Mouse (Mus musculus) stomach, embryonic 16.5 days (tissue): Measurements from ENCODE around the gene Ccnl2. TPM values are rescaled to one million over a fixed set of nuclear protein-coding genes. Genes with fewer than 3 reads are reported as not detected.
A peak's percentile ranks its signal among the peaks of the same experiment; 100 is the strongest.

Experiments used
- ATAC-seq: fragments of 200-750 bp; cut with Nextera tagmentation; 2 replicates; pipeline ENCODE4 v1.8.0; 2017; ENCODE audit warnings: moderate number of reproducible peaks, moderate TSS enrichment; ENCODE audit not compliant: insufficient read depth, low FRiP score
- H3K27ac ChIP-seq: fragments of 300-500 bp; sonication (generic); 2 replicates; pipeline ENCODE4 v1.5.1; 2014; ENCODE audit warnings: low read length
- H3K27me3 ChIP-seq: fragments of 300-500 bp; sonication (generic); 2 replicates; pipeline ENCODE4 v1.6.1; 2014; ENCODE audit warnings: low read length, control low read depth, mixed read lengths; ENCODE audit not compliant: control insufficient read depth, insufficient read depth
- H3K36me3 ChIP-seq: fragments of 300-500 bp; sonication (generic); 2 replicates; pipeline ENCODE4 v1.6.1; 2014; ENCODE audit warnings: low read length; ENCODE audit not compliant: control insufficient read depth, insufficient read depth
- H3K4me1 ChIP-seq: fragments of 300-500 bp; sonication (generic); 2 replicates; pipeline ENCODE4 v1.6.1; 2014; ENCODE audit warnings: low read length, control low read depth, mixed read lengths; ENCODE audit not compliant: control insufficient read depth, insufficient read depth
- H3K4me2 ChIP-seq: fragments of 300-500 bp; sonication (generic); 2 replicates; pipeline ENCODE4 v1.6.1; 2014; ENCODE audit warnings: low read depth, low read length, mixed read lengths
- H3K4me3 ChIP-seq: fragments of 300-500 bp; sonication (generic); replicated peaks from 2 replicates; pipeline ENCODE4 v1.5.1; 2014; ENCODE audit warnings: mild to moderate bottlenecking, low read length
- H3K9ac ChIP-seq: fragments of 300-500 bp; sonication (generic); 2 replicates; pipeline ENCODE4 v1.6.1; 2014; ENCODE audit warnings: low read length
- H3K9me3 ChIP-seq: fragments of 300-500 bp; sonication (generic); replicated peaks from 2 replicates; pipeline ENCODE4 v1.6.1; 2016; ENCODE audit warnings: low read length, control low read depth; ENCODE audit not compliant: control insufficient read depth
- WGBS: fragments of 180-500 bp; shearing (Covaris S2); extraction: QIAGEN DNeasy Blood & Tissue Kit; methylation state at CpG from one replicate; pipeline ENCODE4 v1.1.7; 2014; 5-methylcytosine and 5-hydroxymethylcytosine counted together
- polyA plus RNA-seq: library from polyadenylated mRNA; unstranded; fragments of >200 nt; fragmentation: Nextera tagmentation; extraction: Ambion mirVana; gene quantifications from 2 replicates; pipeline ENCODE4 v1.2.1, GENCODE M21; 2015

Ccnl2 gene
- 173 and 181 TPM in 2 replicates for polyA plus RNA-seq

DNA sequence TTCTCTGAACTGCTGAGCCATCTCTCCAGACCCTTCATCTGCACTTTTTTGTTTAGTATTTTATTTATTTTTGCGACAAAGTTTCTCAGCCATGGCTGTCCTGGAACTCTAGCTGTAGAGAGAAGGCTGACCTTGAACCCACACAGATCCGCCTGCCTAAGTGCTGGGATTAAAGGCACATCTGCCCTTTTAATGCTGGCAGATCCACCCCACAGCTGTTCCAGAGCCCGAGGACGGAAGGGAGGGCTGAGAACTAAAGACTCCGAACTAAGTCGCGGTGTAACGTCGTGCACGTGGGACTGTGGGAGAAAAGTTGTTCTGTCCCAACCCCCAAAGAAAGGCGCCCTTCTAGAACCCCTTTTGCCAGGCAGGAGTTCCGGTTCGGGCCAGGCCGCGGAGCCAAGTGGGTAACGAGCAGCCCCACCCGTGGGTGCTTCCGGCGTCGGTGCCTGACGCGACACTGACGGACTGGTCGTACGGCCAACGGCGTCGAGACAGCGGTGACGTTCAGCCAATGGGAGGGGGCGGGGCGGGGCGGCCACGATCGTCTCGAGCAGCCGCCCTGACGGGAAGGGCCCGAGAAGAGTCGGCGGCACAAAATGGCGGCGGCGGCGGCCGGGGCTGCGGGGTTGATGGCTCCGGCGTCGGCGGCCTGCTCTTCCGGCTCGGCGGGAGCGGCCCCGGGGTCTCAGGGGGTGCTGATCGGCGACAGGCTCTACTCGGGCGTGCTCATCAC, at the start of gene Ccnl2:
Ccnl2 (plus strand) TSS at position 561 of the 736 bp plus-strand sequence.
- WGBS, result under 1% methylated on average over 52 of the region's 60 CpGs
- H3K4me3 ChIP-seq, result peak within 1 kb of the TSS; percentile 98
- H3K9me3 ChIP-seq, result no peaks in the 10 kb centered on the region
- H3K27ac ChIP-seq, result peak within 1 kb of the TSS; percentile 97
- ATAC-seq, result peak; percentile 99
- peak within 1 kb of the TSS; percentile 89 for H3K4me2 ChIP-seq
- peaks cover 16% of the 10 kb centered on the region for H3K4me1 ChIP-seq
- H3K27me3 ChIP-seq, result no peaks in the 10 kb centered on the region
- H3K9ac ChIP-seq, result peak within 1 kb of the TSS; percentile 99
- peaks cover 33% of the 10 kb centered on the region for H3K36me3 ChIP-seq

DNA sequence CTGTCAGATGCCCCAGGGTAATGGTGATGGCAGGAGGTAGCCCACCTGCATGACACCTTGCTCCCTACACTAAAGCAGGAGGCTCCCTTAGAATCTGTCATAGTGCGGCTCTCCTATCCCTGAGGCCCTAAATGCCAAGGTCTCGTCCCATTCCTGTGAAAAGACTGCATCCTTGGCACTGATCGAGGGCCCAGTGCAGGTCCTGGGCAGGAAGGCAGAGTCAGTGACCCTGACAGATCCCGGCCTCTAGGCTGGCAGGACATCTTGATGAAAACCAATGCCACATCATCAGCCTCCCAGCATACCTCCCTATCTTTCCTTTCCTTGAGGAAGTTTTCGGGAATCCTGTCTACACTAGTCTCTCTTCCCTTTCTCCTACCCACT, 42.8 kb upstream of the Ccnl2 start:
- Histone ChIP-seq H3K4me3 (peak overlapping the region; percentile 48), H3K9ac (peak overlapping the region; percentile 79), H3K27me3 (no peaks in the 10 kb centered on the region), H3K27ac (0 out of 2 replicates have a peak overlapping the region, but pooled peaks have one; percentile 70), H3K4me1 (peaks cover 12% of the 10 kb centered on the region), H3K9me3 (no peaks in the 10 kb centered on the region), H3K36me3 (no peaks in the 10 kb centered on the region), H3K4me2 (peak overlapping the region; percentile 81)
- no peak for ATAC-seq
- 66% methylated on average over 5 of the region's 5 CpGs for WGBS

DNA sequence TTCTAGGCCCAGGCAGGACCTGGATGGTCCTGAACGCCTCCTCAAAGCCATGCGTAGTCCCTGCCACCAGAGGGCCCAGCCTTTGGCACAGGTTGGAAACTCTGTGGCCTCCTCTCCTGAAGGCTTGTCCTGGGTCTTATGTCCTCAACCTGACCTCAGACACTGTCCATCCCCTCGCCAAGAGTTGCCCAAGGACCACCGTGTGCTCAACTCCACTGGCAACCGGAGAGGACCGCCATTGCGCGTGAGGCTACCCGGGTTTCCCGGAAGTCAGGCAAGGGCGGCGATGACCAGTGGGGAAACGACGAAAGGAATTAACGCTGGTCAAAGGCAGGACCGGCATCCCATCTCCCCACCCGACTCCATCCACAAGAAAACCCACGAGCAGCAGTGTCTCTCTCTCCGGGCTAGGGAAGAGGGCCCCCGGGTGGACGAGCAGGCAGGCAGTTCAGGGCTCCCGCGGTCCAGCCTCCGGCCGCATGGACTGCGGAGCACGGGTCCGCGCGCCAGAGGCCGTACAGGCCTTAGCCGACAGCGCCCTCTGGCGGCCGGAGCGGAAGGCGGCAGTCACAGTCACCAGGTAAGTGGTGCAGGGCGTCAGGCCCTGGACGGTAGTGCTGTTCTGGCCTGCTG, 42.3 kb upstream of the Ccnl2 start:
- under 1% methylated on average over 39 of the region's 39 CpGs for WGBS
- peak overlapping the region; percentile 81 for H3K4me2 ChIP-seq
- ATAC-seq, result peak; percentile 88

DNA sequence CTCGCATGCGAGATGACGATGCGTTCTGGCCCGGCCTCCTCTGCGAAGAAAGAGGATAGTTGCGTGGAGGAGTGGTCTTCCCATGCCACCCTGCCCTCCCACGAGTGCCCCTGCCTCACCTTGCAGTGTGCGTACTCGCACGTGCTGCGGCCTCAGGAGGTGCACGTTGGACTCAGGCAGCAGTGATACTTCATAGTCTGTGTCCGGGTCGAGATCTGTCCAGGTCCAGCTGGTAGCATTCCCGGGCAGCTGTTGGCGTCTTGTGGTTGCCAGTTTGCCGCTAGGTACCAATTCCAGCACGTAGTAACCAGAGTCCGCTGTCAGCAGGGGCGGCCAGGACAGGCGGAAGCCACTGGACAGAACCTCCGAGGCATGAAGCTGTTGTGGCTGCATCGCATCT, 41.7 kb upstream of the Ccnl2 start:
- Histone ChIP-seq H3K4me3 (peak overlapping the region; percentile 48), H3K4me2 (peak overlapping the region; percentile 81), H3K27me3 (no peaks in the 10 kb centered on the region), H3K9me3 (no peaks in the 10 kb centered on the region), H3K9ac (peak overlapping the region; percentile 79), H3K36me3 (no peaks in the 10 kb centered on the region), H3K4me1 (peaks cover 20% of the 10 kb centered on the region), H3K27ac (no peak overlapping the region)
- ATAC-seq, result no peak
- 37% methylated on average over 24 of the region's 24 CpGs for WGBS

More for the DNA sequence above, 42.3 kb upstream of the Ccnl2 start:
- Histone ChIP-seq H3K36me3 (no peaks in the 10 kb centered on the region), H3K4me3 (peak overlapping the region; percentile 48), H3K27me3 (no peaks in the 10 kb centered on the region), H3K27ac (peak overlapping the region; percentile 70), H3K9ac (peak overlapping the region; percentile 79), H3K4me1 (peaks cover 14% of the 10 kb centered on the region), H3K9me3 (no peaks in the 10 kb centered on the region)

DNA sequence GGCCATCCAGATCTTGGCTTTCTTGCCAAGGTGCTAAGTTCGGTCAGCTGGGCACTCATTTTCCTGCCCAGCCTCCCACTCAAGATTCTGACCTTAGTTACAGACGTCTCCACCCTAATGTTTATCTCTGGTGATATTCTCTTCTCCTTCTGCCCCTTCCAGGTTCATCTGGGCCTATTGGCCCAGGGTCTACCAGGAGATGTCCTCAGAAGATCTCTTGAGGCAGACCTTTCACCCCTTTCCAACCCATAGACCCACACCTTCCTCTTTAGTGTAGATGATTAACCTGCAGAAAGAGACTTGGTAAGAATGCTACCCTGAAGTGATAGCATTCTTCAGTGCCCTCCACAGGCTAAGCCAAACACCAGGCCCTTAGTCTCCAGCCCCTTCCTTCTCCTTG, 40.6 kb upstream of the Ccnl2 start:
- no peaks in the 10 kb centered on the region for H3K36me3 ChIP-seq
- WGBS, result 79% methylated on average over 2 of the region's 2 CpGs
- H3K4me3 ChIP-seq, result no peak overlapping the region
- no peaks in the 10 kb centered on the region for H3K27me3 ChIP-seq
- H3K4me2 ChIP-seq, result no peak overlapping the region
- no peak for ATAC-seq
- no peak overlapping the region; the same call in 1 of the 2 replicates for H3K9ac ChIP-seq
- no peaks in the 10 kb centered on the region for H3K9me3 ChIP-seq
- H3K4me1 ChIP-seq, result peaks cover 28% of the 10 kb centered on the region
- H3K27ac ChIP-seq, result no peak overlapping the region

DNA sequence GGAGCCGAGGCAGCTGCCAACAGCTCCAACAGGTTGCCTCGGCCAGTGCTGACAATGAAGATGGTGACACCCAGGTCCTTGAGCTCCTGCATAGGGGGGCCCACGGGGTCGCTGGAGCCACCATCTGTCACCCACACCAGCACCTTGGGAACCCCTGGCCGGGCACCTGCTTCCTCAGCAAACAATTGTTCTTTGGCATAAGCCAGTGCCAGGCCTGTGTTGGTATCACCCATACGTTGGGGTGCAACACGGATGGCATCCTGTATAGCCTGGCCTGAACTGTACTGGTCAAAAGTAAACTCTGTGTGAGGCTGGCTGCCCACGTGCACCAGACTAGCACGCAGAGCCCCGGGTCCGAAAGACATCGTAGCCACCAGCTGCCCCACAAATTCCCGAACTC, 39.5 kb upstream of the Ccnl2 start:
- peak overlapping the region; percentile 92; the same call in 1 of the 2 replicates for H3K4me2 ChIP-seq

DNA sequence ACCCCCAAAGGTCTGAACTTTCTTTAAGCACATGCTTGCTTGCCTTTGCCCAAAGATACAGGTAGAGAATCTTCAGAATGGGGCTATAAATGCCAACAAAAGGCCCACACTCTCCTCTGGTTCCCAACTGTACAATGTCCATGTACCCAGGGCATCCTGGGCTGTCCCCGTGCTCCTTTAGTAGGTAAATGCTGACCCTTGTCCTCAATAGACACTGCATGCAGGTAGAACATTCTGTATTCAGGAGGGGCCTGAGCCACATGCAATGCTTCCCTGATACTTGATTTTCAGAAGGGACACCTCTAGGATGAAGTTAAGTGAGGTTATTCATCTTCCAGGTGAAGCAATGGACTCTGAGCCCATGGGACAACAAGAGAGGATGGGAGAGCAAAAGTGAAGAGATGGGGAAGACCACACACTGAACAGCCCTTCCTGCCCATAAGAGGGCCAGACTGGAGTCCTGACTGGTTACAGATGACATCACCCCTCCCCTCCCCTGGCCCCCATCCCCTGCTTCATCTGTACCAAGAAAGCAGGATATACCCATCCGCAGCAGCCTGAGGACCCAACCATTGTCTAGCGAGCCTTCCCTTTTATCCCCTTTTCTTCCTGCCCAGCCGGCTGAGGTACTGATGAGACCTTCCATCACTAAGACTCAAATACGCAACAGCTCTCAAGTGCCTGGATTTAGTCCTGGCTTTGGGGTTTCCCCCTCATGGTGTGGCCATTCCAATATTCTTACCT, 38.8 kb upstream of the Ccnl2 start:
- H3K4me2 ChIP-seq, result peak overlapping the region; percentile 92
- H3K4me1 ChIP-seq, result peaks cover 35% of the 10 kb centered on the region
- H3K9me3 ChIP-seq, result no peaks in the 10 kb centered on the region
- H3K36me3 ChIP-seq, result no peaks in the 10 kb centered on the region
- H3K4me3 ChIP-seq, result peak overlapping the region; percentile 58
- H3K9ac ChIP-seq, result peak overlapping the region; percentile 74
- peak overlapping the region; percentile 94; the same call in 1 of the 2 replicates for H3K27ac ChIP-seq
- H3K27me3 ChIP-seq, result no peaks in the 10 kb centered on the region
- 37% methylated on average over 5 of the region's 5 CpGs for WGBS
- no peak for ATAC-seq

More for the DNA sequence above, 39.5 kb upstream of the Ccnl2 start:
- H3K9ac ChIP-seq, result 0 out of 2 replicates have a peak overlapping the region, but pooled peaks have one; percentile 74
- no peaks in the 10 kb centered on the region for H3K36me3 ChIP-seq
- 84% methylated on average over 13 of the region's 13 CpGs for WGBS
- H3K9me3 ChIP-seq, result no peaks in the 10 kb centered on the region
- no peak for ATAC-seq
- peaks cover 32% of the 10 kb centered on the region for H3K4me1 ChIP-seq
- 0 out of 2 replicates have a peak overlapping the region, but pooled peaks have one; percentile 58 for H3K4me3 ChIP-seq
- no peaks in the 10 kb centered on the region for H3K27me3 ChIP-seq
- no peak overlapping the region for H3K27ac ChIP-seq

DNA sequence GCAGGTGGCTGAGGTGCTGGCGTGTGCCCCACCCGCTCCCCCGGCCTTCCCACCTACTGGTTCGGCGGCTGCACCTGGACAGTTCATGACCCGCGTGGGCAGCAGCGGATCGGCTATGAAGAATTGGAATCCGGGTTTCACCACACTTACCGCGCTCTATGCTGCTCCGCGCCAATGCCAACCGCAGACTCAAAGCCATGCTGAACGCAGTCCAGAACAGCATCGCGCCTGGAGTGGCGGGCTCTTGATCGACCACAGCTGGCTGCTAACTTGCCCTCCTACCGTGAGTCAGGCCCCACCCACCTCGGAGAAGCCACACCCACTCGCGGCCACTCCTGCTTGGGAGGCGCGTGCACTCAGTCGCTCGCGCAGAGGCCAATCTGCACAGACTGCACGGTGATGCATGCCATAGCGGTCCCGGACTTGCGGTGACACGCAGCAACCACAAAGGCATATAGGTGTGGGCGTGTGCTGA, 38.0 kb upstream of the Ccnl2 start, which contains the start of gene Vwa1:
Vwa1 (minus strand) TSS at position 419 of the 475 bp plus-strand sequence.
- Histone ChIP-seq H3K4me1 (peaks cover 35% of the 10 kb centered on the region), H3K36me3 (no peaks in the 10 kb centered on the region), H3K4me2 (peak within 1 kb of the TSS; percentile 92), H3K9ac (peak within 1 kb of the TSS; percentile 74), H3K4me3 (peak within 1 kb of the TSS; percentile 58), H3K27me3 (no peaks in the 10 kb centered on the region), H3K9me3 (no peaks in the 10 kb centered on the region), H3K27ac (peak within 1 kb of the TSS; percentile 94)
- WGBS, result under 1% methylated on average over 35 of the region's 35 CpGs
- peak; percentile 80 for ATAC-seq
